Mouse (Mus musculus): ENCODE results near the gene Gm2564. TPM values are rescaled to one million over a fixed set of nuclear protein-coding genes. Genes with fewer than 3 reads are reported as not detected.
"Not testable (repeated sequence)": the region's sequence is repeated elsewhere in the genome, so short reads cannot be mapped to it uniquely, and the experiment has no call there.

The Gm2564 gene
- 10 to 100 TPM; 10.2 to 11.6 TPM for total RNA-seq (2021)

DNA sequence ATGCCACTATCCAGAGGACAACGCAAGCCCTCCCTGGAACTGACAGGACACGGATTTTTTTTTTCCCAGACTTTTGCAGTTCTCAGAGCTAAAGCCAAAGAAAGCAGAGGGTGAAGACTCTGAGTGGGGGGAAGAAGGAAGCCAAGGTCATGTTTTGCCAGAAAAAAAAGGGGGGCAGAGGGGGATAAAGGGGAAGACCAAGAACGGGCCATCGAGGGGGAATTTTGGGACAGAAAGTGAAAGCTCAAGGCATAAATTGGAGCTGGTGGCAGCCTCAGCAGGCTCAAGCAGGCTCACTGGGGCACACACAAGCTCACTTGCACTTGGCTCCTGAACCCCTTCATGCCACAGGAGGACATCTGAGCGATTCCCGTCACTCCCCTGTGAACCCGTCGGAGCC lies at the start of gene Gm2564:
TSS of gene Gm2564 (plus strand) at position 301 of the 400 bp plus-strand sequence.
- DNase-seq (ENCODE audit: extremely low spot score in 1 of 2, low spot score in 2 of 2); intact Hi-C loops (cut with DNase I): not testable (repeated sequence)

GRCm38 (mm10) chr4:42611895-42612294 lies 17.6 kb upstream of the Gm2564 start, which contains the start of gene Gm10591:
TSS of gene Gm10591 (plus strand) at chr4:42612195.
- intact Hi-C loops (cut with DNase I); DNase-seq (ENCODE audit: extremely low spot score in 1 of 2, low spot score in 2 of 2): not testable (repeated sequence)

DNA sequence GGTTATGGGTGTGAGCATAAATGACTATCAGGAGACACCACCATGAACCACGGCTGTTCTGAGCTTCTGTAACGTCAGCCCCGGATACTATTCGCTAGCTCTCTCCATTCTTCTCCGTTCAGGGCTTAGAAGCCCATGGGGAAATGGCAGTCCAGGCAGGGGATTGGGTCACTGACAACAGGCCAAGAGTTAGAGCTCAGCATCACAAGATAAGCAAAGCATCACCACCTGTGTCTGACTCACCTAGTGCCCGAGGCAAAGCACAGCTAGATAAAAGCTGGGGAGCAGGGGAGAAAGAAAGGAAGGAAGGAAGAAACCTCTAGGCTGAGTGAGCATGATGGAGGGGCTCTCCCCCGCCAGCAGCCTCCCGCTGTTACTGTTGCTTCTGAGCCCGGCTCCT lies 25.4 kb downstream of the Gm2564 start, which contains the start of gene Ccl27b:
TSS of gene Ccl27b (plus strand) at position 301 of the 400 bp plus-strand sequence.
- intact Hi-C loops (cut with DNase I); DNase-seq (ENCODE audit: extremely low spot score in 1 of 2, low spot score in 2 of 2): not testable (repeated sequence)

DNA sequence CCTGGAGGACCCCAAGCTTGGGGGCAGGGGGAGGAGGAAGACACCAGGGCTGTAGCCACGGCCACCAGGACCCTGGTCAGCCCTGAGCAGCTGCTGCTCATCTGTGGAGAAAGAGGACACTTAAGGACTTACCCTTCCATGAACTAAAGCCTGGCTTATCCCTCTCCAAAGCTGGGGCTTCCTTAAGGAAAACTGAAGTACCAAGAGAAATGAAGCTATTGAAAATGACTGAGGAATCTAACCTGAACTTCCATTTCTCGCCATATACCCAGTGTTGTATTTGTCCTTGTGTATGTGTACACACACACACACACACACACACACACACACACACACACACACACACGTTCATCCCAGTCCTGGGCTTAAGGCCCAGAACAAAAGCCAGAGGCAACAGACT lies 32.3 kb downstream of the Gm2564 start, which contains the start of gene Il11ra2:
TSS of gene Il11ra2 (minus strand) at position 101 of the 400 bp plus-strand sequence.
- not testable (repeated sequence) for DNase-seq (ENCODE audit: extremely low spot score in 1 of 2, low spot score in 2 of 2)

DNA sequence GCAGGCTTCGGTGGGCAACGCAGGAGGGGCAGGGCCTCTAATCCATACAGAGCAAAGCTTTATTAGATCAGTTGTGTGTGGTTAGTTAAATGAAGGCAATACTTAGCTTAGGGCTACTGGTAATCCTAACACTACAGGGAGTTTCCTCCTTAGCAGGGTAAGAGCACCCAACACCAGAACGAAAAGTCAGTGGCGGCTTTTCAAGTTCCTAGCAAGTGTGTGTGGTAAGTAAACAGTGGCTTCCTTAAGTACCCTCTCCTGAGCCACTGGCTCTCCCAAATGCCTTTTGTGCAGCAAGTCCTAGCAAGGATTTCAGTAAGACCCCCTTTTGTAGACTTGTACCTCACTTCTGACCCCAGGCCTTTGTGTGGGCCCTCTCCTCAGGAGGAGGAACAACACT lies 45.9 kb downstream of the Gm2564 start:
- DNase-seq (ENCODE audit: extremely low spot score in 1 of 2, low spot score in 2 of 2); intact Hi-C loops (cut with DNase I): not testable (repeated sequence)

More for the DNA sequence above, 32.3 kb downstream of the Gm2564 start, which contains the start of gene Il11ra2:
- intact Hi-C loops (cut with DNase I), result not testable (repeated sequence)

DNA sequence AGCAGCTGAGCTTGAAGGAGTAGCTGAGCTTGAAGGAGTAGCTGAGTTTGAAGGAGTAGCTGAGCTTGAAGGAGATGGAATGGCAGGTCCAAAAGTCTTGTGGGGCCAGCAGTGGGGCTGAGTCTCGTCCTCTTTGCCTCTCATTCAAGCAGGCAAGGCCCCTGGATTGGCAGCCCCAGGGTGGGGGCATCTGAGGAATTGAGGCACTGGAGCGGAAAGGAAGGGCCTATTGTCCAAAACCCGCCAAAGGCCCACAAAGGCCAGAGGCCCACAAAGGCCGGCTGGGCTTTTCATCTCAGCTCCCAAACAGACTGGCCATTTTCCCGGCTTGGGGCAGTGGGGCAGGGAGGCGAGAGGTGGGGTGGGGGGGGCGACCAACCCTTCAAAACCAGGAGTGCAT lies 49.8 kb downstream of the Gm2564 start:
- DNase-seq (ENCODE audit: extremely low spot score in 1 of 2, low spot score in 2 of 2); intact Hi-C loops (cut with DNase I): not testable (repeated sequence)

DNA sequence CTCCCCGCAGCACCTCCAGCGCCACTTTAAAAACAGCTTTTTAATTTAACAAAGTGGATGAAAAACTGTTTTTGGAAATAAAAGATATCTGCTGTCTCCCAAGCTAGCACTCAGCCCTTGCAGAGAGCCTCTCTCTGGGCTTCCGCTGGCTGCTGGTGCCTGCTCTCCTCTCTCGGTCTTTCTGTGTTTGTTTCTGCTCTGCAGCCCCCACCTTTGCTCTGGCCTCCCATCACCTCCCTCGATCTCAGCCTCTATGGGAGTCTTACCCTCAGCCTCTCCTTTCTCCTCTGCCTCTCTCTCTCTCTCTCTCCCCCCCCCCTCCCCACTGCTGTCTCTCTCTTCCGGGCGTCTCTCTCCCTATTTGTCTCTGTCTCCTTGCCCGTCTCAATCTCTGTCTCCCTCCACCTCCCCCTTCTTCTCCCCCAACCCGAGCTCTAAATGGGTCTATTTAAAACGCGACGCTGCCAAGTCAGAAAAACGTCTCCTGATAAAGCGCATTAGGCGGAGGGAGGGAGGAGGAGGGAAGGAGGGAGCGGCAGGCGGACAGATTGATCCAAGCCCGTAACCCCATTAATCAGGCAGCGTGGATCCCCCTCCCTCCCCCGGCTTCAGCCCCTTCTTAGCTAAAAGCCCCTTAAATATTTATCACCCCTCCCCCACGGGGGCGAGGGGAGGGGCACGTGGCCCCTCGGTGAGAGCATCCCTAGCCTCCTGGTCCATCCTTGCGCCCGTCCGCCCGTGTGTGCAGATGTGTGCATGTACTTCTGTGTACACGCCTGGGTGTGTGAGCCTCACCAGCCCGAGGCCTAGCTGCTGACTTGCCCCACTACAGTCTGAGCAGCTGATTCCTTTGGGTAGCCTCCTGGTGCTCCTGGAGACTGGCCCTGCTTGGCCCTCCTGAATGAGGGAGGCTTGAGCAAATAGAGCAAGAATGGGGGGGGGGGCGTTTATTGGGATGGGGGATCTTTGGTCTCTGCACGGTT lies 51.1 kb downstream of the Gm2564 start:
- DNase-seq (ENCODE audit: extremely low spot score in 1 of 2, low spot score in 2 of 2); intact Hi-C loops (cut with DNase I): not testable (repeated sequence)

Other genes with a start within 250 kb of the Gm2564 start
- gene Gm21586, start 190.3 kb upstream of the Gm2564 start, total RNA-seq (2021), result not detected
- gene Gm2163, start 163.0 kb upstream of the Gm2564 start, total RNA-seq (2021), result 1 to 10 TPM; 5.1 to 6.0 TPM
- 1 to 10 TPM in 1 of 2 experiments, not detected in 1; 1.4 TPM for gene Fam205a2, start 101.5 kb upstream of the Gm2564 start, total RNA-seq (2021)
- not detected for gene Gm10591, start 17.5 kb upstream of the Gm2564 start, total RNA-seq (2021)
- 10 to 100 TPM in 1 of 2 experiments, 1 to 10 TPM in 1; 4.2 to 11.3 TPM for gene Ccl27b, start 25.5 kb downstream of the Gm2564 start, total RNA-seq (2021)
- not detected for gene Il11ra2, start 32.2 kb downstream of the Gm2564 start, total RNA-seq (2021)
- gene 4930578G10Rik, start 105.8 kb downstream of the Gm2564 start, total RNA-seq (2021), result 1 to 10 TPM; 1.3 to 2.6 TPM
- gene Ccl19, start 126.9 kb downstream of the Gm2564 start, total RNA-seq (2021), result 1 to 10 TPM in 1 of 2 experiments, under 1 TPM in 1; 0.90 to 1.2 TPM
- not detected for gene Ccl21a, start 144.3 kb downstream of the Gm2564 start, total RNA-seq (2021)
- under 1 TPM in 1 of 2 experiments, not detected in 1; 0.34 TPM for gene Fam205a1, start 224.2 kb downstream of the Gm2564 start, total RNA-seq (2021)
- gene Gm12394, start 227.1 kb downstream of the Gm2564 start, total RNA-seq (2021), result 1 to 10 TPM; 2.4 to 2.5 TPM
- 1 to 10 TPM; 1.2 to 1.4 TPM for gene Fam205c, start 244.5 kb downstream of the Gm2564 start, total RNA-seq (2021)